25 mouse cellular contexts compared by ENCODE assay signal in genomic region chr10:100072641-100073040, GRCm38 (mm10).
"Had no signal": no experiment of that assay in that cellular context is flagged by ENCODE, and none has a peak within 500 bp of the region (broad histone marks: within the 10 kb centered on the region; RNA-seq: fewer than 3 reads in every experiment).

No protein-coding gene starts in this region.

- ATAC-seq: hindbrain, embryonic 16.5 days; inflammation-experienced regulatory T-cells, adult 6 months; intestine, embryonic 15.5 days; intestine, postnatal 0 days had no signal

- H3K9me3 ChIP-seq: heart, embryonic 10.5 days; heart, embryonic 12.5 days; hindbrain, embryonic 10.5 days; hindbrain, embryonic 12.5 days; intestine, embryonic 15.5 days; limb, embryonic 10.5 days; limb, embryonic 12.5 days had no signal

- H3K4me2 ChIP-seq: heart, embryonic 12.5 days; hindbrain, embryonic 12.5 days; hindbrain, embryonic 14.5 days; intestine, embryonic 15.5 days; limb, embryonic 12.5 days had no signal

- H3K36me3 ChIP-seq: heart, embryonic 10.5 days; hindbrain, embryonic 10.5 days; hindbrain, embryonic 12.5 days; intestine, embryonic 15.5 days; limb, embryonic 10.5 days; limb, embryonic 12.5 days had no signal

- H3K27ac ChIP-seq: gastrocnemius, adult 2 months; heart, embryonic 10.5 days; hindbrain, embryonic 10.5 days; hindbrain, embryonic 12.5 days; hindbrain, embryonic 14.5 days; intestine, embryonic 15.5 days; layer of hippocampus, adult 2 months; left cerebral cortex, adult 2 months; limb, embryonic 10.5 days; limb, embryonic 12.5 days had no signal

- H3K4me3 ChIP-seq: gastrocnemius, adult 2 months; heart, embryonic 10.5 days; heart, embryonic 12.5 days; hindbrain, embryonic 10.5 days; hindbrain, embryonic 12.5 days; intestine, embryonic 15.5 days; layer of hippocampus, adult 2 months; left cerebral cortex, adult 2 months; limb, embryonic 10.5 days; limb, embryonic 12.5 days had no signal

- H3K4me1 ChIP-seq: heart, embryonic 10.5 days; heart, embryonic 12.5 days; hindbrain, embryonic 10.5 days; hindbrain, embryonic 12.5 days; intestine, embryonic 15.5 days; limb, embryonic 10.5 days; limb, embryonic 12.5 days had no signal

- H3K9ac ChIP-seq: heart, embryonic 12.5 days; hindbrain, embryonic 12.5 days; hindbrain, embryonic 14.5 days; intestine, embryonic 15.5 days; limb, embryonic 12.5 days had no signal

- DNase-seq: gastrocnemius, adult 2 months; gastrocnemius, postnatal 10 days; gastrocnemius, postnatal 25 days; heart, adult 18-20 months; heart, postnatal 10 days; heart, postnatal 4 days; kidney, adult 18-20 months; kidney, adult 8-10 months; kidney, postnatal 10 days; kidney, postnatal 25 days; kidney, postnatal 4 days; liver had no signal

- H3K27me3 ChIP-seq: heart, embryonic 12.5 days; hindbrain, embryonic 12.5 days; intestine, embryonic 15.5 days; limb, embryonic 12.5 days had no signal
